Mouse (Mus musculus): Measurements from ENCODE around the gene Stpg4.

The Stpg4 gene

DNA sequence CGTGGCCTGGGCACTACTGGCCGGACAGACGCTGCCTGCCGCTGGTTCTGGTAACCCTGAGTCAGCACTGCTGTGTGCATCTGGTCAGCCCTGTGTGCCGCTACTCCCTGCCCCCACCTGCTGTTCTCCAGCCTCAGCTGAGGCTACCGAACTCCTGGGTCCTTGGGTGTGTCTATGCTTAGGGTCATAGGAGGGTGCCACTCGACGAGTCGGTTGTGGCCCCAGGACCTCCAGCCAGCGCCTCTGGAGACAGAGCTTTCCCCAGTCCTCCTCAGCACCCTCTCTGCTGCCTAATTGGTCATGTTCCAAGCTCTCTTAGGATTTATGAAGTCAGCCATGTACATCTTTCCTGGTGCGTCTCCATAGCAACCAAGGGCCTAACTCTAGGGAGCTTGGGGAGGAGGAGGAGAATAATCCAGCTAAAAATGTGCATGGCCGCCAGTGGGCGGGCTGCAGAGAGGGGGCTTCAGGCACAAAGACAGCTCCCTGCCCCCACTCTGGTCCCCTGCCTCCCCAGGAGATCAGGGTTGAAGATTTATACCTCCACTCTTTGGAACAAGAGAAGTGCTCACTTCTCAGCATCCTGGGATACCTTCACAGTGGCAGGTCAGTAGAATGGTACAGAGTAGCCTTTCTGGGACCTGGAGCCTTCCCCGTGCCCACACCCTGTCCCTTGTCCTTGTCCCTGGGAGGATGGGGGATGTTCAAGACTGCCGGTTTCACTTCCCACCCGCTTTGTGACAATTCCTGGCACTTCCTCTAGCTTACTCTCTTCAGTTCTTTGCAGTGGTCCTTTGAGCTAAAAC, 49.0 kb downstream of the Stpg4 start:
- DNase-seq (ENCODE audit: low spot score in 2 of 2): peak; percentile 33 to 50

DNA sequence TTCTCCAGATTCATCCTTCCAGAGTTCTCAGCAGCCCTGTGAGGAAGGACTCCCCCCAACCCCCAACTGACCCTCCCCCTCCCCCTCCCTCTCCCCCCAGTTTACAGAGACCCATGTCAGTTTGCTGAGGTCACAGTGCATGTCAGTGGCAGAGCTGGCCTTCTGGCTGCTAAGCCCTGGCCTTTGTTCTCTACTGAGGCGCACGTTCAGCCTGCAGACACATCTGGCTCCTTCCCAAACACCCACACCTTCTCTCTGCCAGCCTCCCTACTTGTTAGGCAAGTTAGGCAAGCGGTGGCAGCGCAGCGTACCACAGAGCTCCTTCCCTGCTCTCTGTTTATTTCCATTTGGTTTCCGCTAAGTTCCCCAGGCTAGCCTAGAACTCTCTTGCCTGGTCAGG, 50.0 kb downstream of the Stpg4 start:
- DNase-seq (ENCODE audit: low spot score in 2 of 2): peak in 1 of 2 experiments; percentile 52

DNA sequence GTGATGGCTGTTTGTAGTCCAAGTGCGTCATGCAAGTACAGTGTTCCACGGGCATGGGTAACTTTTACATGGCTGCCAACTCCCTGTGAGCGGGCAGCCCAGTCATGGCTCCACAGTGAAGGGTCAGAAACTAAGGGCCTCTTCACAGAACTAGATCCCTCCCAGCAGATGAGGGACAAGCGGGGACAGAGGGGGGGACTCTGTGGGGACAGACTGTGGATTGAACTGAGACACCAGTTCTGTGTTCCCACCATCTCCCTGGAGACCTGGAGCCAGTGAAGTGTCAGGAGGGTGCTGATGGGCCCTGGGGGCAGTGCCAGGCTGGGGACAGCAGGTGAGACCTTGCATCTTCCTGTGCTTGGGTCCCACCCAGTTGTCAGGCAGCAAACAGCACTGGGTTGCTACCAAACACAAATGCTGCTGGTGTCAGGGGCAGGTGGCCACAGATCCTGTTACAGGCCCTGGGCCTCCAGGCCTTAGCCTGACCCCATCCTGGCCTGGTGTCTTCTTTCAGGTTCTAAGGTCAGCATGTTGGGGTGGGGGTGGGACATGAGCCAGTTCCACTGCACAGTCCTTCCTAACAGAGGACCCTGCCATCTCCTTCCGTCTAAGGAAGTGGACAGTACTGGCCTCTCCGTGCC, 50.6 kb downstream of the Stpg4 start:
- no peak for DNase-seq (ENCODE audit: low spot score in 2 of 2)

DNA sequence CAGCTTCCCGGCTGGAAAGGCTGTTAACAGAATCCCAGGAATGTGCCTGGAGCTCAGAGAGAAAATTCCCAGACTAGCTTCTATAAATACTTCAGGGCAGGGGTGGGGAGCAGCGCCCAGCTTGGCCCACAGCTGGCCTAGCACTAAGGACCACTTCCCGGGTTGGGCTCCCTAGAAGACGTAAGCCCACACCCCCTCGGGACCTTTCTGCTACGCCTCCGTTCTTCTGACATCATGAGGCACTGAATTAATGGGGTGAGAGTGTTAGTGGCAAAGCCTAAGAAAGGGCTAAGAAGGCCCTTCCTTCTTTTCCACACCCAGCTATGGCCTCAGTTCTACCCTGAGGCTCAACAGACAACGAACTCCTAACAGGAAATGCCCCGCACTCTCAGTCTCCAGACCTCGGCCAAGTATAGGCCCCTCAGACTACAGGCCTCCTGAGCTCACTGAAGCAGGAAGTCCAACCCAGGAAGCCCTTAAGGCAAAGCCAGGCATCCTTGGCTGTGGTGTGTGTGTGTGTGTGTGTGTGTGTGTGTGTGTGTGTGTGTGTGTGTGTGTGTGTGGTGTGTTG, 51.5 kb downstream of the Stpg4 start:
- no peak for DNase-seq (ENCODE audit: low spot score in 2 of 2)

DNA sequence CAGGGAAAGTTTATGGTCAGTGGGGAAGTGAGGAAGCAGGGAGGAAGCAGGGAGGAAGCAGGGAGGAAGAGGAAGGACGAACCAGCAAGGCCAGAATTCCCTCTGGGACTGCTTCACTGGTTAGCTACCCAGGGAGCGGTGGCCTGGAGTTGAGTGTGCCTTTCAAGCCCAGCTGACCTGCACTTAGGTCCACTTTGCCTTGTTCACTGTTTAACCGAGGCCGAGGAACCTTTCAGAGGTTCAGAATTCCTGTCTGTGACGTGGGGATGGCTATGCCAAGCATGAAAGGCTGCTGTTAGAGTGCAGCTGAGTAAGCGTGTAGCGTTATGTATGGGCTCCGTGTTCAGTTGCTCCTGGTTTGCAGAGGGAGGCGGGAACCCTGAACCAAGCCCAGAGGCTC, 54.2 kb downstream of the Stpg4 start:
- DNase-seq (ENCODE audit: low spot score in 2 of 2): no peak

DNA sequence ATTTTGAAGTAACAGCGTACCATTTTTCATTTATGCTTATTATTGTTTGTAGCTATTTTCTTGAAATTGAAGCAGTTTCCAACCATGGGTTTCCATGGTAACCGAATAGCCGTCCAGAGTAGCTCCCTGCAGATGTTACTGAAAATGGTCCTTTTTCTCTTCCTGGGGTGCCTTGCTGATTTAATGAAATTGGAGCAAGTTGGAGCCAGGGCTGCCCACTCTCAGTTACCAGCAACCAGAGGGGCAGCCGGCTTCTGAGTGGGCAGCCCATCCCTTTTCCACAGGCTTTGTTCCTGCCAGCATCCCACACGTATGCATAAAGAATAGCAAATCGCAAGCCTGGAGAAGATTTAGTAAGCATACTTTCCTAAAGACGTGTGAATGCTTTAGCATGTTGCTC, 55.4 kb downstream of the Stpg4 start:
- no peak for DNase-seq (ENCODE audit: low spot score in 2 of 2)

DNA sequence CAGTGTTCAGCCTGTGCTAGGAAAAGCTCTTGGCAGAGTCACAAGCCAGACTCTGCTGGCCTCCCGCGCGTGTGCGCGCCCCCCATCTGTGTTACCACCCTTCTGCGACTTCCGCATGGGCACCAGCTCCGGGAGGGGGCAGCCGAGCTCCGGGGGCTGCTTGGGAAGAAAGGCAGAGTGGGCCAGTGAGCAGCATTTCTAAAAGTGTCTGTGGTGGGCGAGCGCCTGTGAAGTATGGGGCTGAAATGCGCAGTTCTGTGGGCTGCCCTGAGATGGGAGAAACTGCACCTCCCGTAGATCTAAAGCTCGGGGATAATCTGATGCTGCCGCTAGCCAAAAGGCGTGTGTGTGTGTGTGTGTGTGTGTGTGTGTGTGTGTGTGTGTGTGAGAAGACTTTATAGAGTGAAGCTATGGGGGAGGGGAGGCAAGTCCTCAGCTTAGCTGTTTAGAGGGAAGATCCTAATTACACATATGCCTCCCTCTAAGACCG, 58.2 kb downstream of the Stpg4 start:
- peak; percentile 50 to 59 for DNase-seq (ENCODE audit: low spot score in 2 of 2)

DNA sequence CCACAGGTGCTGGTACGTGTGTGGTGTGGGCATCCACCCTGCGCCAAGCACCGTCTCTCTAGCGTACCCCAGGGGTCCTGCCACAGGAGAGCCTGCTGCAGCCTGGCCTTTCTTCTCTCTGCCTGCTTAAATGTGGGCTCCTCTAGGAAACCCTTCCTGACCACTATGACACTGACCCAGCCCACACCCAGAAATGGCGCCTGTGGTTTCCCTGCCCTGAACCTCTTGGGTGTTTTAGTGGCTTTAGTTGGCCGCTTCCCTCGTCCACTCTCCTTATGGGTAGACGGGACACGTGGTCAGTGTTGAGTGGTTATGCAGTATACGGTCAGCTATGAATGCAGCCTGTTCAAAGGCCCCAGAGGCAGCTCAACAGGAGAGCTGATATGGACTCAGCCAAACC, 59.1 kb downstream of the Stpg4 start:
- no peak for DNase-seq (ENCODE audit: low spot score in 2 of 2)

DNA sequence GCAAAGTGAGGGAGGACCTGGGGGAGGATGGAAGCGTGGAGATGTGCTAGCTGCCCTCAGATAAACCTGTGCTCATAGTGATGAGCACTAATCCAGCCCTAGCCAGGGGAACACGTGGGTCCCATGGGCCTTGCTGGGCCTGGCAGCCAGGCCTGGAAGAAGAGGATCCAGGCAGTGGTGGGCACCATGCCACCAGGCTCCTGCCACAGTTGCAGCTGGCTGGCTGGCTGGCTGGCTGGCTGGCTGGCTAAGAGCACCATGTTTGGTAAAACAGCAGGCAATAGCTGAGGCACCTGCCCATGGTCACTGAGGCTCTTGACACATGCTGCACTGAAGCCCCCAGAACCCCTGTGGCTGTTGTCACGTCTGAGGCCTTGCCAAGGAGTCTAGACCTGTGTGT, 59.9 kb downstream of the Stpg4 start:
- peak in 1 of 2 experiments; percentile 45 for DNase-seq (ENCODE audit: low spot score in 2 of 2)

DNA sequence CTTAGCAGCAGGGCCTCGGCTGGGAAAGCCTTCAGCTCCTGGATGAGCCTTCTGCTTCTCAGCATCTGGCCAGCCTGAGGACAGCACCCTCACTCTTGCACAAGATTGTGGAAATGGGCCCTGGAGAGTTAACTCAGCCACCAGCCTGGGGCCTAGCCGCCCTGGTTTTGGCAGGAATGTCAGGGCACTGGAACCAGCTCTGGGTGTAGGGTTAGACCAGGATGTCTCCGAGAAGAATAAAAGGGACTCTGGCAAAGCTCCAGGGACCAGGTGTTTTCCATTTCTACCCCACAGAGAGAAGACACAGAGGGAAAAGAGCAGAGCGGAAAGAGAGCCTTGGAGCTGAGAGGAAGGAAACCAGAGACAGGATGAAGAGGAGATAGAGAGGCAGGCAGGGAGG, 60.3 kb downstream of the Stpg4 start:
- no peak for DNase-seq (ENCODE audit: low spot score in 2 of 2)

DNA sequence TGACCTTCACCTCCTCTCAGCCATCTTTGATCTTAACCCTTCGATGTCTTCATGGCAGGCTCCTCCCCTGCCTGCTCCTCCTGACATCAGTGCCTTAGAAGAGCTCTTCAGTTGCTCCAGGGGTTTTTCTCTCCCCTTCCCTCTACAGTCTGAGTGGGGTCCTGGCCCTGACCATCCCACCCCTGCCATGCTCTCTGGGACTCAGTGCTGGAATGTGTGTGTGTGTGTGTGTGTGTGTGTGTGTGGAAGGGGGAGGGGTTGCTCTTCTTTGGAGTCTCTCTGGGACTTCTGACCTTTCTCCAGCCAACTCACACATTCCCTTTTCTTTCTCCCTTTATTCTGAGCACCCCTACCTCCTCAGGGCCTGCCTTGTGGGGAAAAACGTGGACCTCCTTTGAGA, 61.0 kb downstream of the Stpg4 start:
- DNase-seq (ENCODE audit: low spot score in 2 of 2): no peak

DNA sequence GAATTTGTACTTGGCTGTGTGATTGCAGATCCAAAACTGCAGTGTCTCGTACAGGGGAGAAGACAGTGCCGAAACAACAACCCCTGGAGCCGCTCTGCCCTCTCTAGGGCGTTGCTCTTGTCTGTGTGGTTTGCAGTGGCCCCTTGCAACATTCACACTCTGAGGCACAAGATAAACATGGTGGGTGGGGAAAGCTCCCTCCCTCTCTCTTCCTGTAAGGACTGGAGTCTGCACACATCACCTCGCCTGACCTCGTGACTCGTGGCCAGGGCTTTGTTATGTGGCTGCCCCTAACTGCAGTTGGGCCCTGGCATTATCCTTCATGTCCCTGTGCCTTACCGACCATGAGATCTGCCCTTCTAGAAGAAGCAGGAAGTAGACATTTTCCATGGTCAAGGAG, 62.3 kb downstream of the Stpg4 start:
- no peak for DNase-seq (ENCODE audit: low spot score in 2 of 2)

DNA sequence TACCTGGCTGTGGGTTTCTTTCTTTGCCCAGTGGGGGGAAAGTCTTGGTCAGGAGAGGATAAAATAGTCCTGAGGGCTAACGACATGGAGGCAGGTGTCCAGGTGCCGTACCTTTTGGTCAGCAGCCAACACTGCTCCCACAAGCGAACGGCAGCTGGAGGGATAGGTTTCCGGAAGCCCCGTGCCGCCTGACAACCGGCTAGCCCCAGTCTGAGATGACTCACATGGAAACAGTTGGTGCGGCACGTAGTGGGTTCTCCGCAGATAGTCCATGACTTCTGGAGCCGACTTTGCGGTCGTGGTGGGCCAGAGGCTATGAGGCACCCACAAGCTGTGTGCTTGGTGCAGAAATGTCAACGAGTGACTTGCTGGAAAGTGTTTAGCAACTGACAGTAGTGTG, 63.4 kb downstream of the Stpg4 start:
- no peak for DNase-seq (ENCODE audit: low spot score in 2 of 2)

DNA sequence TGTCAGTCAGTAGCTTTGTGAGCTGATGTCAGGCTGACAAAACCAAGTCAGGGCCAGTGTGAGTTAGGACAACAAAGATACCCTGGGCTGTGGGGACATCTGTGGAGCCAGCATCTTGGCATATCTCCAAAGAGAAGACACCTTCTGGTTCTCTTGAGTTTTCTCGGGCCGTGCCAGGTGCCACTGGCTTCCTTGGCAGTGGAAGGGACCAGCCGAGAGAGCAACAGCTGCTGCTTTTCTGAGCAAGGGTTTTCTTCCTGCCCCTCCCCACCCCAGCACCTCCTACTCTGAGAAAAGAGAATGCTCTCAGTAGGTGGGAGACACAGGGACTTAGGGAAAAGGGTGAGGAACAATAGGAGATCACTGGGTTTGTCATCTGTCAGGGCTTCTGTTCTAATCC, 66.4 kb downstream of the Stpg4 start:
- no peak for DNase-seq (ENCODE audit: low spot score in 2 of 2)

DNA sequence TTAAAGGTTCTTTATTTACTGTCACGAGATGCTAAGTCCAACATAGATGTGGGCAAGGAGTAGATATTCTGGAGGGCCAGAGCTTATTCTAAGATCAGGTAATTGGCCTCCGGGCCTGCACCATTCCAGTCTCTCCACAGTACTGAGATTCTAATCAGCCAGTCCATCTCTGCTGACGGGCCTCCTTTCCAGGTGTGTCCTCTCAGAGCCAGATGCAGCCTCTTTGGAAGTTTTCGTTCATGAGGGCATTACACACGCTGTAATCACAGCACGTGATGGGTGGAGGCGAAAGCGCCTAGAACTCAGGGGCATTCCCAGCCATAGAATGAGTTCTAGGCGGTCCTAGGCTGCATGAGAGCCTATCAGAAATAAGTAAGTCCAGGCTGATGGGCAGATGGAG, 70.0 kb downstream of the Stpg4 start:
- DNase-seq (ENCODE audit: low spot score in 2 of 2): no peak

DNA sequence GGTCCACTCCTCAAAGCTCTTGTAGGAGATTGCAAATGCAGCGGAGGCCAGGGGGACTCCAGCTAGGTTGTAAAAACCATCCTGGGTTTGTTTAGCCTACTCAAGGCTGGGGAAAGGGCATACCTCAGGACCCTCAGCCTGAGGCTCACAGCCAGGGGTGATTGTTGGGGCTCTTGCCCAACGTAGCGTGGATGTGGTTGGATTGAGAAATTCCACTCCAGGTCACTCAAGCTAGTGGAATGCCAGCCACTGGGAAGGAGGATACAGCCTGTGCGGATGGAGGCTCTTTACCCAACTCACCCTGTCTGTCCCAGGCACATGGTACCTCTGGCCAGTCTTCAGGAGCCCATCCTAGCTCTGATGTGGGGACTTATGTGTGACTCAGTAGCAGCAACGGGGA, 71.3 kb downstream of the Stpg4 start:
- no peak for DNase-seq (ENCODE audit: low spot score in 2 of 2)

DNA sequence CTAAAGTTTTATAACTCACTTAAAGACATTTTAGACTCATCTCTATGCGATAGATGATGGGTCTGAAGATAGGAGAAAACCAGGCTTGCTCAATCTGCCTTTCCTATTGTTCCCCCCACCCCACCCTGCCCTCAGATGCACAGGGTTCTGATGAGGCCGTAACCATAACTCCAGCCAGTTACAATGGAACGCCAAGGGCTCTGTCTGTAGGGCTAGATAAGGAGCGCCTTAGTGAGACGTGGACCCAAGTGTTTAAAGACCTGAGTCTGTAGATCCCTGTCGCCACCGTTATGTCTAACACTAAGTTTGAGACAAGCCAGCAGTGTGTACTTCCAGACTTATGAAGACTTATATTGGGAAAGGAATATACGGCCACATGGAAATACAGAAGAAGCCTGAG, 72.1 kb downstream of the Stpg4 start:
- no peak for DNase-seq (ENCODE audit: low spot score in 2 of 2)

DNA sequence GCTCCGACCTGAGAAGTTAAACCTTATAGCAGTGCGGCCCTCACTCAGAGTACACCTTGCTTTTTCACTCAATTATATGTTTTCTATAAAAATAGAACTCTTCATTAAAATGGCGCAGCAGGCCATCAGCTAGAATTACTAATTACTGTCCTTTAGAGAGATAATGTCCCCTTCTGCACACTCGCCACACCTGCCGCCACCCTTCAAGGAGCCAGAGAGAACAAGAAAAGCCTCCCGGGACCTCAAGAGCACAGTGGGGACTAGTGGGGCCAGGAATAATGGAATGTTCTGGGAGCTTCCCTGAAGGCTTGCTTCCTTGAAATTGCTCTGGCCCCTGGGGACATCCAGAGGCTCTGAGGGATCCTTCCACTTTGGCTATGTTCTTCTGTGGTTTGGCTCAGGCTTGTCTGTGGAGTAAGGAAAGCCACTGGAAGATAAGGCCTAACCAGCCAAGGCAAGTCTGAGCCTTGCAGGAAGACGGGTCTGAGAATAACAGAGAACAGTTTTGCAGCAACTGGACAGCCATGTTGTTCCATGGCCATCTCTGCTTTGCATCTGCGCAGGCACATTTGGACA, 73.7 kb downstream of the Stpg4 start:
- DNase-seq (ENCODE audit: low spot score in 2 of 2): no peak

DNA sequence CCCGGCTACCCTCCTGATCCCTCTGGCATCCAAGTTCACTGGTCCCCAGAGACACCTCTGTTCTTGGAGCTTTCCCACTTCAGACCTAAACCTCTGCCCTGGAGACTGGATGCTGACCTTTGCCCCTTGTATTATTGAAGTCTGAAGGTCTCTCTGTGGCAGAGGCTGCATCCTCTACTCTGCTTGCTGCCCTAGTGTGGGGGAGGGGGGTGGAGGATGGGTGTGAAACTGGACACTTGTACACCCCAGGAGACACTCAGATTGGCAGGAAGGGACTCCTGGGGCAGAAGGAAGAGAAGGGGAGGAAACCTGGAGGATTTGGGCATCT, 74.7 kb downstream of the Stpg4 start:
- no peak for DNase-seq (ENCODE audit: low spot score in 2 of 2)

DNA sequence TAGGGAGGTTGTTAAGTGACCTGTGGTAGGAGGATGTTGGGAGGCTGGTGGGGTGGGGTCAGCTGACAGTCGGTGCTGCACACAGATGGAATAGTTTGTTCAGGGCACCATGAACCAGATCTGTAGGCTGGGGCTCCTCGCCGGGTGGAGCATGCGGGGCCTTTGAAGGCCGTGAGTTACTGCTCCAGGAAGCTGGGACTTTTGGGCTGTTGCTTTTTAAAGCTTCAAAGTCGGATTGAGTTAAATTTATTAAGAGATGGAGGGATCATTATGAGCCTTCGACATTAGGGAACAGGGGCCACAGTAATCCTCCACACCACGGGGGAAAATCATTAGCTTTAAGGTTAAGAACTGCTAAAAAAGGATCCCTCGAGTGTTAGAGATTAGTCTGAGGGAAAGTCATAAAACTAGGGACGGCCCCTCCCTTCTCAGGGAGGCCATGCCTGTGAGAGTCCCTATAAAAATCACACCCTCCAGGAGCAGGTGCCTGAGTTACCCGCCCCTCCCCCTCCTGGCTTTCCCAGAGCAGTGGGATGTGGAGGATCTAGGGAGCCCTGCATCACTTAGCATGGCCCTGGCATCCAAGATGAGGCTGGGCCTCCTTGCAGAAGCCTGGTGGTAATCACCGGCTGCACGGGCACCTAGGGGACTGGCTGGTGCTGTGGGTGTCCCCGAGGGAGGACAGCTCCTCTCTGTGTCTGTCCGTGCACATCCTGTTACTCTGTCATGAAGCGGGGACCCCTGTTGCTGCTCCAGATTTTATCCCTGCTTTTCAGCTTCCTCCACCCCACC, 75.2 kb downstream of the Stpg4 start:
- no peak for DNase-seq (ENCODE audit: low spot score in 2 of 2)

DNA sequence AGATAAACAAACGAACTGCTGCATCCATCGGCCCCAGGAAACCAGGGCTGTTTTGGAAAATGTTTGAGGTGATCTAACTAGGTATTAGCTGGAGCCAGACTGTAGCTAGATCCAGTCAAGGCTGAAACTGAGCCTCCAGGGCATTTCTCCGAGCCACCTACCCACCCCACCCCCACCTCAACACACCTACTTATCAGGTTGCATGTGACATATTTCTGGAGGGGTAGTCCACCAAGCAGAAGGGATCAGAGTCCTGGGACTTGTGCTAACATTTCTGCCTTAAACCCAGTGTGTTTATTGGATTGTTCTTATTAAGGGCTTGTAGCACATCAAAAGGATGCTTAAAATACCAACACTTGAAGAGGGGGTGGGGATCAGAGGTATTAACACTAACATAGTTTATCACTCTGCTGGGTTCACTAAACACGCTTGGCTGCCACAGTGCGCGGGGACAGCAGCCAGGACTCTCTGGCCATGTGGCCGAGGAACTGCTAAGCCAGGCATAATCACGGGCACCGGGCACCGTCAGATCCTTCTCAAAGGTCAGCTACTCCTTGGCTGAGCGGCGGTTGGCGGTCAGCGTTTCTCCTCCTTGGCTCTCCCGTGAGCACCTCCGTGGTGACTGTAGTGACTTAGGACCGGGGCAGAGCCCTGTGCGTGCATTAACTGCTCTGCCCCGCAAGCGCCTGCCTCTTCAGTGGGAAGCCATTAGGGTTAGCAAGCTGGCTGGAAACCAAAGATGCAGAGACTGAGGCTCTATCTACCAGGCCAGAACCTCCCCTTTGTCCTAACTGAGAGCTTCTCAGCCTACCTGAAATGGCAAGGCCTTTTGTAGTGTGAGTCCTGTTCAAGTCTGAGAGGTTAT, 76.1 kb downstream of the Stpg4 start:
- no peak for DNase-seq (ENCODE audit: low spot score in 2 of 2)

Measured in frontal cortex, postnatal 25 days (tissue).